Mouse (Mus musculus): ENCODE data around the gene Runx1. TPM values are rescaled to one million over a fixed set of nuclear protein-coding genes. Genes with fewer than 3 reads are reported as not detected.

Runx1 gene
- 111 TPM for polyA plus RNA-seq (2017; shearing (Covaris generic))

GRCm38 (mm10) chr16:92825908-92826650 is at the start of gene Runx1:
TSS of gene Runx1 (minus strand) at chr16:92826149.

Data from effector memory CD4-positive, alpha-beta T cell, adult 5 months (primary cell).